18 mouse cellular contexts compared by ENCODE assay signal in the genomic region with DNA sequence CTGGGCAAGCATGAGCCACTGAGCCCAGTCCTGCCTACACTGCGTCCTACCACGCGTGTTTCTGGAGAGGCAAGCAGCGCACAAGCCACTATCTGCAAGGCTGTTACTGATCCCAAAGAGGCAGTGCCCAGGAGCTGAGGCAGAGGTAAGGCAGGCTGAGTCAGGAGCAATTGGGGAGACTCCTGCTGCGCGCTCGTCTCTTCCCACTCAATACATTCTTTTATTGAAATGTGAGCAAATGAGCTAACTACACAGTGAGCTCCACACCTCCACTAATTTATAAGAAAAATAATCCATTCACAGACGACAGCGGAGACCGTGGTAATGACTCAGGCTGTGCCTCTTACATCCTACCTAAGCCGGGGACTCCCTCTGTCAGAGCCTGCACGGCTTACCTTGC.
"Had no signal": no experiment of that assay in that cellular context is flagged by ENCODE, and none has a peak within 500 bp of the region (broad histone marks: within the 10 kb centered on the region; RNA-seq: fewer than 3 reads in every experiment).

No protein-coding gene starts in this region.

- H3K4me3 ChIP-seq: intestine, embryonic 15.5 days; kidney, embryonic 15.5 days; liver, embryonic 13.5 days; midbrain, embryonic 12.5 days; midbrain, embryonic 15.5 days; neural tube, embryonic 12.5 days; neural tube, embryonic 15.5 days had no signal

- DNase-seq: kidney, adult 11 months; kidney, adult 8-10 months; kidney, postnatal 10 days; kidney, postnatal 36 days; layer of hippocampus, postnatal 36 days; liver, embryonic 13.5 days; lung, adult 2 months; lung, postnatal 14 days; lung, postnatal 4 days; retina, postnatal 1 day; thymus, postnatal 25 days had no signal

- H3K27ac ChIP-seq: intestine, embryonic 15.5 days; kidney, embryonic 15.5 days; liver, embryonic 13.5 days; midbrain, embryonic 12.5 days; midbrain, embryonic 15.5 days; neural tube, embryonic 12.5 days; neural tube, embryonic 15.5 days; stomach, postnatal 0 days had no signal

- ATAC-seq: intestine, embryonic 15.5 days; midbrain, embryonic 15.5 days had no signal
